In genomic region chr19:15617233-15617915, GRCm38 (mm10) we compare ENCODE assay signal across 8 mouse cellular contexts.
DNase-seq lines count a peak whose midpoint lies in the region; ATAC-seq and TF ChIP-seq lines count a peak whose summit lies in the region.

No protein-coding gene starts in this region.

- 0 out of 2 replicates have a peak, but pooled peaks cover 7% of the 10 kb centered on the region for H3K4me1 ChIP-seq in forebrain, postnatal 0 days (ENCODE audit: insufficient read depth)
- H3K4me1 ChIP-seq in kidney, postnatal 0 days (replicated peaks; ENCODE audit: insufficient read depth, low read length), result 0 out of 2 replicates have a peak, but pooled peaks cover 4% of the 10 kb centered on the region
- H3K4me1 ChIP-seq in liver, embryonic 14.5 days (replicated peaks; ENCODE audit: control insufficient read depth in 2 of 2, insufficient read depth in 2 of 2, low read length in 1 of 2), result no peaks in the 10 kb centered on the region

- no peaks in the 10 kb centered on the region for H3K36me3 ChIP-seq in forebrain, postnatal 0 days (ENCODE audit: insufficient read depth)
- no peaks in the 10 kb centered on the region for H3K36me3 ChIP-seq in kidney, postnatal 0 days (ENCODE audit: insufficient read depth, low read length)
- no peaks in the 10 kb centered on the region for H3K36me3 ChIP-seq in liver, embryonic 14.5 days (replicated peaks; ENCODE audit: control insufficient read depth, insufficient read depth, low read depth)

- TF ChIP-seq EP300 in liver, embryonic 14.5 days (IDR thresholded peaks at IDR 0.05; ENCODE audit: low read depth), result no peak

- DNase-seq in urinary bladder, adult 18-20 months (ENCODE audit: low spot score in 2 of 2), result peak; percentile 2 to 26
- no peak for DNase-seq in urinary bladder, postnatal 10 days (ENCODE audit: low spot score)
- DNase-seq in cerebellum, adult 18-20 months, result peak; percentile 21 to 43
- DNase-seq in forebrain, postnatal 0 days, result peak; percentile 90
- DNase-seq in kidney, postnatal 0 days (ENCODE audit: low spot score), result peak; percentile 75
- DNase-seq in liver, embryonic 14.5 days (ENCODE audit: low read depth in 3 of 3, low spot score in 3 of 3), result no peak
- DNase-seq in ovary, postnatal 14 days (ENCODE audit: low spot score), result peak; percentile 35

- H3K9me3 ChIP-seq in forebrain, postnatal 0 days (ENCODE audit: low read length), result no peaks in the 10 kb centered on the region
- H3K9me3 ChIP-seq in kidney, postnatal 0 days (replicated peaks; ENCODE audit: low read length), result no peaks in the 10 kb centered on the region
- no peaks in the 10 kb centered on the region for H3K9me3 ChIP-seq in liver, embryonic 14.5 days (ENCODE audit: control insufficient read depth, low read length)

- no peak overlapping the region for H3K9ac ChIP-seq in forebrain, postnatal 0 days
- no peak overlapping the region for H3K9ac ChIP-seq in kidney, postnatal 0 days (ENCODE audit: low read depth, low read length)
- H3K9ac ChIP-seq in liver, embryonic 14.5 days (replicated peaks), result no peak overlapping the region

- 10% methylated on average over 6 of the region's 6 CpGs for WGBS in forebrain, postnatal 0 days
- 17% methylated on average over 6 of the region's 6 CpGs for whole genome bisulfite sequencing in kidney, postnatal 0 days
- 14% methylated on average over 6 of the region's 6 CpGs for WGBS in liver, embryonic 14.5 days (ENCODE audit: insufficient replicate concordance)

- peak; percentile 97 for TF ChIP-seq CTCF in forebrain, postnatal 0 days (IDR thresholded peaks at IDR 0.05; ENCODE audit: low read depth)
- peak; percentile 94 for TF ChIP-seq CTCF in kidney, postnatal 0 days (IDR thresholded peaks at IDR 0.05; ENCODE audit: low read depth)
- peak; percentile 78 for TF ChIP-seq CTCF in liver, embryonic 14.5 days (IDR thresholded peaks at IDR 0.05; ENCODE audit: low read depth)

- H3K4me3 ChIP-seq in forebrain, postnatal 0 days (ENCODE audit: low read depth, low read length), result no peak overlapping the region
- H3K4me3 ChIP-seq in kidney, postnatal 0 days (replicated peaks; ENCODE audit: low read depth, low read length), result no peak overlapping the region
- no peak overlapping the region for H3K4me3 ChIP-seq in liver, embryonic 14.5 days (ENCODE audit: insufficient read depth in 1 of 2, low read depth in 2 of 2, low read length in 2 of 2)

- no peak overlapping the region for H3K4me2 ChIP-seq in forebrain, postnatal 0 days (ENCODE audit: low read depth)
- H3K4me2 ChIP-seq in kidney, postnatal 0 days (ENCODE audit: low read length), result no peak overlapping the region
- no peak overlapping the region for H3K4me2 ChIP-seq in liver, embryonic 14.5 days (ENCODE audit: low read depth)

- ATAC-seq in forebrain, postnatal 0 days, result peak; percentile 66
- ATAC-seq in kidney, postnatal 0 days (replicated peaks; ENCODE audit: low FRiP score, low read depth), result no peak
- no peak for ATAC-seq in liver, embryonic 14.5 days (ENCODE audit: insufficient read depth)
- no peak; the same call in 1 of the 2 replicates for ATAC-seq in erythroblast, adult 5-6 weeks (replicated peaks; ENCODE audit: low FRiP score, poor library complexity, severe bottlenecking)

- H3K27me3 ChIP-seq in forebrain, postnatal 0 days (ENCODE audit: insufficient read depth, low read length), result no peaks in the 10 kb centered on the region
- no peaks in the 10 kb centered on the region for H3K27me3 ChIP-seq in kidney, postnatal 0 days (ENCODE audit: insufficient read depth, low read length)
- no peaks in the 10 kb centered on the region for H3K27me3 ChIP-seq in liver, embryonic 14.5 days (ENCODE audit: control insufficient read depth, insufficient read depth, low read length)

- H3K27ac ChIP-seq in forebrain, postnatal 0 days (ENCODE audit: low read depth, low read length), result no peak overlapping the region
- no peak overlapping the region for H3K27ac ChIP-seq in kidney, postnatal 0 days
- H3K27ac ChIP-seq in liver, embryonic 14.5 days, result no peak overlapping the region

Comparison
In these comparisons a context has a peak if more than half of its experiments do, and no peak if none do; other contexts are left out.
1. DNase-seq: peak in urinary bladder, adult 18-20 months (2 of 2), cerebellum, adult 18-20 months (2 of 2), forebrain, postnatal 0 days (single experiment), kidney, postnatal 0 days (single experiment) and ovary, postnatal 14 days (single experiment); none in urinary bladder, postnatal 10 days (single experiment) and liver, embryonic 14.5 days (0 of 3).
2. Peak in every context shown above with its lines, with median percentiles within 50 percentile points of each other: CTCF ChIP-seq.